Mouse (Mus musculus) intestine, embryonic 16.5 days (tissue): ENCODE results near the gene Gm20388. TPM values are rescaled to one million over a fixed set of nuclear protein-coding genes. Genes with fewer than 3 reads are reported as not detected.
A peak's percentile ranks its signal among the peaks of the same experiment; 100 is the strongest.

Experiments used
- ATAC-seq: fragments of 200-750 bp; cut with Nextera tagmentation; 2 replicates; pipeline ENCODE4 v1.8.0; 2017; ENCODE audit warnings: moderate TSS enrichment, moderate library complexity
- H3K27ac ChIP-seq: fragments of 300-500 bp; sonication (generic); 2 replicates; pipeline ENCODE4 v1.5.1; 2014; ENCODE audit warnings: mild to moderate bottlenecking, low read length
- H3K27me3 ChIP-seq: fragments of 300-500 bp; sonication (generic); replicated peaks from 2 replicates; pipeline ENCODE4 v1.6.1; 2014; ENCODE audit warnings: low read length, control low read depth, mixed read lengths; ENCODE audit not compliant: control insufficient read depth, insufficient read depth
- H3K36me3 ChIP-seq: fragments of 300-500 bp; sonication (generic); 2 replicates; pipeline ENCODE4 v1.6.1; 2014; ENCODE audit warnings: low read length, control low read depth; ENCODE audit not compliant: control insufficient read depth, insufficient read depth
- H3K4me1 ChIP-seq: fragments of 300-500 bp; sonication (generic); 2 replicates; pipeline ENCODE4 v1.6.1; 2014; ENCODE audit warnings: low read length, control low read depth, mixed read lengths; ENCODE audit not compliant: control insufficient read depth, insufficient read depth
- H3K4me2 ChIP-seq: fragments of 300-500 bp; sonication (generic); 2 replicates; pipeline ENCODE4 v1.6.1; 2014; ENCODE audit warnings: low read depth, low read length, control low read depth
- H3K4me3 ChIP-seq: fragments of 300-500 bp; sonication (generic); 2 replicates; pipeline ENCODE4 v1.5.1; 2014; ENCODE audit warnings: mild to moderate bottlenecking, low read length
- H3K9ac ChIP-seq: fragments of 300-500 bp; sonication (generic); 2 replicates; pipeline ENCODE4 v1.6.1; 2014; ENCODE audit warnings: low read depth, low read length
- H3K9me3 ChIP-seq: fragments of 300-500 bp; sonication (generic); 2 replicates; pipeline ENCODE4 v1.6.1; 2016; ENCODE audit warnings: low read length, control low read depth; ENCODE audit not compliant: control insufficient read depth
- WGBS: fragments of 180-500 bp; shearing (Covaris S2); extraction: QIAGEN DNeasy Blood & Tissue Kit; methylation state at CpG from one replicate; pipeline ENCODE4 v1.1.7; 2014; 5-methylcytosine and 5-hydroxymethylcytosine counted together
- polyA plus RNA-seq: library from polyadenylated mRNA; unstranded; fragments of >200 nt; fragmentation: Nextera tagmentation; extraction: Ambion mirVana; gene quantifications from 2 replicates; pipeline ENCODE4 v1.2.1, GENCODE M21; 2015

Gm20388 gene
- polyA plus RNA-seq, 1 experiment from 2014 or later = 5.8 TPM

- Histone ChIP-seq H3K4me1 (peaks cover 17% of the 10 kb centered on the region; the same call in 1 of the 2 replicates), H3K27me3 (no peaks in the 10 kb centered on the region), H3K4me2 (no peak overlapping the region), H3K9me3 (no peaks in the 10 kb centered on the region), H3K9ac (peak overlapping the region; percentile 19; the same call in 1 of the 2 replicates), H3K27ac (no peak overlapping the region), H3K4me3 (no peak overlapping the region), H3K36me3 (no peaks in the 10 kb centered on the region)
- 49% methylated on average over 12 of the region's 12 CpGs for WGBS
- no peak for ATAC-seq
Measured at GRCm38 (mm10) chr8:120144652-120145301, 234.1 kb downstream of the Gm20388 start.

DNA sequence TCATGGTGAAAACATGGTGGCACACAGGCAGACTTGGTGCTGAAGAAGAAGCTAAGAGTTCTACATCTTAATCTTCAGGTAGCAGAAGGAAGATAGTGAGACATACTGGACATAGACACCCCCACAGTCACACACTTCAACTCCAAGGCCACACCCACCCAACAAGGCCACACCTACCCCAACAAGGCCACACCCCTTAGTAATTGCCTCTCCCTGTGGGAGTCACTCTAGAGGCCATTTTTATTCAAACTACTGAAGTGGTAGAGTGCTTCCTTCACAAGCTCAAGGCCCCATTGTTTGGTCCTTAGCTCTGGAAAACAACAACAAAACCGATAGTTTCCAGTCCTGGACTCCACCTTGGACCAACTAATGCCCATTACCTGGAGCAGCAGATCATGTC lies 235.4 kb downstream of the Gm20388 start:
- WGBS = 87% methylated on average over 1 of the region's 1 CpGs

DNA sequence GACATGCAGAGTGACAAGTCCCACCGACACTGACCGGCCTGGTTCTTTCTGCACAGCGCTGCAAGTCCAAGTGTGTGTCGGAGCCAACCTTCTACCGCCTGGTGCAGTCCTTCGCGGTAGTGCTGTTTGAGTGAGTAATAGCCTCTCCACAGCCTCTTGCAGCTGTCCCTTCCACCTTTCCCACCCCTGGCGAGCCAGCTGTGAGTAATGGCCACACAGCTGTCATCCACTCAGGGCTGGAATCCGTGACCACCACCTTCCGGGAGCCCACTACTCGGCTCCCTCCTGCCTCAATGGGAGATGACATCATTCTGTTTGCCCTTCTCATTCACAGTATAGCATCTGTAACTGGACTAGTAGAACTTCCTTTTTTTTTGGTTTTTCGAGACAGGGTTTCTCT lies 239.4 kb downstream of the Gm20388 start:
- H3K4me2 ChIP-seq = no peak overlapping the region
- WGBS = 66% methylated on average over 12 of the region's 12 CpGs
- no peaks in the 10 kb centered on the region for H3K4me1 ChIP-seq
- no peak overlapping the region for H3K4me3 ChIP-seq
- no peak for ATAC-seq
- no peak overlapping the region for H3K9ac ChIP-seq
- no peaks in the 10 kb centered on the region for H3K36me3 ChIP-seq
- H3K27ac ChIP-seq = no peak overlapping the region
- no peaks in the 10 kb centered on the region for H3K27me3 ChIP-seq
- H3K9me3 ChIP-seq = no peaks in the 10 kb centered on the region

More for the DNA sequence above, 235.4 kb downstream of the Gm20388 start:
- no peak for ATAC-seq
- no peaks in the 10 kb centered on the region for H3K9me3 ChIP-seq
- no peaks in the 10 kb centered on the region for H3K36me3 ChIP-seq
- no peak overlapping the region for H3K9ac ChIP-seq
- H3K27me3 ChIP-seq = no peaks in the 10 kb centered on the region
- H3K27ac ChIP-seq = no peak overlapping the region
- H3K4me1 ChIP-seq = peaks cover 7% of the 10 kb centered on the region; the same call in 1 of the 2 replicates
- no peak overlapping the region for H3K4me2 ChIP-seq
- H3K4me3 ChIP-seq = no peak overlapping the region

DNA sequence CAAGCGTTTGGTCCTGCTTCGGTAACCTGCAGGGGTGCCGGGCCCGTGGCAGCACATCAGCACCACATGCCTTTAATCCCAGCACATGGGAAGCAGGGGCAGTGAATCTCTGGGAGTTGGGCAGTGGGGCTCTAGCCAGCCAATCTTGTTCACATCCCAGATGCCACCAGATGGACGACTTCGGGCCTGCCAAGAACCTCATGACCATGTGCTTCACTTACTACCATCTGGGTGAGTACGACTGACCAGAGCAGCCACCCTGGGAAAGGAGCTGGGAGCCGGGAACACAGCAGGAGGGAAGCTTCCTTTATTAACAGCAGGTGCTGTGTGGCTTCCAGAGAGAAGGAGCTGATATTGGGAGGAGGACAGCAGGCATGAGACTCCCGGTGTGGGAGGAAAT lies 240.5 kb downstream of the Gm20388 start:
- no peaks in the 10 kb centered on the region for H3K9me3 ChIP-seq
- H3K27me3 ChIP-seq = no peaks in the 10 kb centered on the region
- no peak overlapping the region for H3K9ac ChIP-seq
- H3K4me3 ChIP-seq = no peak overlapping the region
- H3K4me1 ChIP-seq = no peaks in the 10 kb centered on the region
- no peak overlapping the region for H3K27ac ChIP-seq
- 78% methylated on average over 9 of the region's 9 CpGs for WGBS
- ATAC-seq = no peak
- H3K4me2 ChIP-seq = no peak overlapping the region
- no peaks in the 10 kb centered on the region for H3K36me3 ChIP-seq

- no peak overlapping the region for H3K27ac ChIP-seq
- no peak overlapping the region for H3K9ac ChIP-seq
- no peaks in the 10 kb centered on the region for H3K36me3 ChIP-seq
- no peaks in the 10 kb centered on the region for H3K27me3 ChIP-seq
- H3K9me3 ChIP-seq = no peaks in the 10 kb centered on the region
- H3K4me3 ChIP-seq = no peak overlapping the region
- no peak overlapping the region for H3K4me2 ChIP-seq
- 44% methylated on average over 7 of the region's 7 CpGs for WGBS
- ATAC-seq = no peak
- no peaks in the 10 kb centered on the region for H3K4me1 ChIP-seq
Measured at GRCm38 (mm10) chr8:120152636-120153035, 242.0 kb downstream of the Gm20388 start.

DNA sequence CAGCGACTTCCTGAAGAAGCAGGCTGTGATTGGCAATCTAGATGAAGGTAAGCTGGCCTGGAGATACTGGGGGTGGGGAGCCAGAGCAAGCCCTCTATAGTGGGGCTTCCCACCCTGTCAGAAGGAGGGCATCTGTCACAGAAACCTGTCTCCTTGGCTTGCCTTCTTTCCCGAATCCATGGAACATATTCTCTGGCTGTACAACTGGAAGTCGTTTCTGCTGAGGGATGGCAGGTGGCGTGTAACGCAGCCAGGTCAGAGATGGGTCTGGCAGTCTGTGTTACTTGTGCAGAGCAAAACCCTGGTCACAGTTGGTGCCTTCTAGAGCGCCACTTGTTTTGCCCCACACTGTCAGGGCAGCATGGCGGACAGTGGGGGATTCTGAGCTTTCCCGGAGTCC lies 249.7 kb downstream of the Gm20388 start:
- ATAC-seq = no peak
- no peaks in the 10 kb centered on the region for H3K36me3 ChIP-seq
- H3K9ac ChIP-seq = no peak overlapping the region
- H3K4me2 ChIP-seq = no peak overlapping the region
- H3K9me3 ChIP-seq = no peaks in the 10 kb centered on the region
- no peaks in the 10 kb centered on the region for H3K4me1 ChIP-seq
- no peak overlapping the region for H3K27ac ChIP-seq
- H3K4me3 ChIP-seq = no peak overlapping the region
- WGBS = 79% methylated on average over 8 of the region's 8 CpGs
- H3K27me3 ChIP-seq = no peaks in the 10 kb centered on the region

DNA sequence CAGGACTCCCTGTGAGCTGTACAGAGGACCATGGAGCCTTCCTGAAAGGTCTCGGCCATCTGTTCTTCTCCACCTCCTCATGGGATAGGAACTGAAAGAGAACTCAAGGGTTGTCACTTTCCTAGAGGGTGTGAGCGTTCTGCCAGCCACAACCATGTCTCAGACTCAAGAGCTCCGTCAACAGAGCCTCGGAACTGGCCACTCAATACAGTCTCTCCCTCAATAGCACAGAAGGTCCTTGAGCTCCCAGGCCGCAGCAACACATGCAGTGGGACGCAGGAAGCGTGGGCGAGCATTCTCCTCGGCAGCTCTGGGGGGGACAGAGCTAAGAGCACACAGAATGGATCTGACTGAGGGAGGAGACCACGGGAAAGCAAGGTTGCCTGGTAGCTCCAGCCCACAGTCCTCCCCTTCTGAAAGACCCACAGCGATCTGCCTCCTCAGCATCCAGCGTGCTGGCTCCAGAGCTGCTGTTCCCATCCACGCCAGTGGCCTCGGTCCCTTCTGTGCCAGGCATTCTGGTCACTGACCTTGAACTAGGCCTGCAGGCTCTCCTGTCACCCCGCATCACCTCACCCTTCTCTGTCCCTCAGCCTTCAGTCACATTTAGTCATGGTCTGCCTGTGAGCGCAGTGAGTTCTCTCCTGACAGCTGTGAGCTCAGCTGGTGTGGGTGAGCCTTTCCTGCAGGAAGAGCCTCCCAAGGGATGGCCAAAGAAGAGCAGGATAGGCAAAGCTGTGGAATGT lies 251.2 kb downstream of the Gm20388 start:
- no peak for ATAC-seq
- Histone ChIP-seq H3K9me3 (no peaks in the 10 kb centered on the region), H3K4me1 (no peaks in the 10 kb centered on the region), H3K36me3 (no peaks in the 10 kb centered on the region), H3K4me2 (no peak overlapping the region), H3K27ac (no peak overlapping the region), H3K4me3 (no peak overlapping the region), H3K9ac (no peak overlapping the region), H3K27me3 (no peaks in the 10 kb centered on the region)
- 83% methylated on average over 16 of the region's 16 CpGs for WGBS

- H3K9ac ChIP-seq = no peak overlapping the region
- no peak overlapping the region for H3K27ac ChIP-seq
- no peak overlapping the region for H3K4me3 ChIP-seq
- no peaks in the 10 kb centered on the region for H3K9me3 ChIP-seq
- H3K27me3 ChIP-seq = no peaks in the 10 kb centered on the region
- ATAC-seq = no peak
- no peaks in the 10 kb centered on the region for H3K4me1 ChIP-seq
- 85% methylated on average over 5 of the region's 5 CpGs for WGBS
- no peak overlapping the region for H3K4me2 ChIP-seq
- no peaks in the 10 kb centered on the region for H3K36me3 ChIP-seq
Measured at GRCm38 (mm10) chr8:120162404-120162752, 251.7 kb downstream of the Gm20388 start.

- Histone ChIP-seq H3K27me3 (no peaks in the 10 kb centered on the region), H3K27ac (no peak overlapping the region), H3K4me1 (no peaks in the 10 kb centered on the region), H3K4me2 (no peak overlapping the region), H3K4me3 (no peak overlapping the region), H3K9me3 (no peaks in the 10 kb centered on the region), H3K9ac (no peak overlapping the region), H3K36me3 (no peaks in the 10 kb centered on the region)
- WGBS = 65% methylated on average over 8 of the region's 8 CpGs
- ATAC-seq = no peak
Measured at GRCm38 (mm10) chr8:120163376-120163775, 252.7 kb downstream of the Gm20388 start.
